Mouse (Mus musculus): ENCODE results near the gene Tenm2.

DNA sequence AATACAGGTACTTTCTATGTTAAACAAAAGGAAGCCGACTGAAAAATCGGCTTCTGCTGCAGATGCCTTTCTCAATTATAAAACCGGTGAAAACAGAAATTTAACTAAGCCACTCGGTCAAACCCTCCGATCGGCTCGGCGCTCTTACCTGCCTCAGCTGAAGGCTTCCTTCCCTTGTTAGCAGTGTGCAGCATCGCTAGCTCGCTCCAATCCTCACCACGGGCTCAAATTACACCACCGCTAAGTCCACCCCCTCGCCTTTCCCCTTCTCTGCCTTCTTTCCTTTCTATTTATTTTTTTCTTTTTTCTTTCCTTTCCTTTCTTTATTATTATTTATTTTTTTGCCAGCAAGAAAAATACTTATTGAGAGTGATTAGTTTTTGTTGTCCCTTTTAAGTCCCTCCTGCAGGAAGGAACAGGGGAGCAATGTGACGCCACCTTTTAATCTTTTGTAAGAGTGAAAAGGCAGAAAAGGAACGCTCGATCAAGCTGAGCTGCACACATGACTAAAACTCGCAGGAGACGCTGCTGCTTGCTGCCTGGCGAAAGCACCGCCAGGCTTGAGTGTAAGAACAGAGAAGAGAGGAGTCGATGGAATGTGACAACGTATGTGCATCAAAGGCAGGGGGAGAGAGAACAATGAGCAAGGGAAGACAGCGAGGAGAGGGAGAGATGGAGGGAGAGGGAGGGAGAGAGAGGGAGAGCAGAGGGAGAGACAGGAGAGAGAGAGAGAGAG, 558.3 kb downstream of the Tenm2 start:
- TF ChIP-seq CTCF (IDR thresholded peaks at IDR 0.05; ENCODE audit: control insufficient read depth, insufficient read depth, low read length) (no peak), POLR2A (IDR thresholded peaks at IDR 0.05; ENCODE audit: borderline replicate concordance, control insufficient read depth, low read depth, low read length) (no peak)

Measured in bone marrow, adult 2 months (tissue).